Mouse (Mus musculus) bone marrow macrophage, adult 2 months (primary cell): ENCODE data around the gene Apba1. TPM values are rescaled to one million over a fixed set of nuclear protein-coding genes. Genes with fewer than 3 reads are reported as not detected.

Experiments used
- H3K27ac ChIP-seq: 2 replicates; pipeline ENCODE4 v1.5.1; 2012; ENCODE audit warnings: low read depth, low read length; ENCODE audit not compliant: insufficient read depth
- H3K4me1 ChIP-seq: 2 replicates; pipeline ENCODE4 v1.6.1; 2012; ENCODE audit warnings: low read length; ENCODE audit not compliant: control insufficient read depth, insufficient read depth
- H3K4me3 ChIP-seq: 2 replicates; pipeline ENCODE4 v1.5.1; 2012; ENCODE audit warnings: mild to moderate bottlenecking, low read length, moderate library complexity; ENCODE audit not compliant: insufficient read depth
- CTCF ChIP-seq: IDR thresholded peaks from 2 replicates; pipeline ENCODE4 v1.5.1; 2012; ENCODE audit warnings: low read depth, mild to moderate bottlenecking, low read length, moderate library complexity
- POLR2A ChIP-seq: IDR thresholded peaks from 2 replicates; pipeline ENCODE4 v1.6.1; 2012; ENCODE audit warnings: mild to moderate bottlenecking, low read depth, low read length, borderline replicate concordance
- polyA plus RNA-seq: library from polyadenylated mRNA; stranded (reverse); fragments of >200 nt; gene quantifications from 2 replicates; pipeline ENCODE4 v1.2.4, GENCODE M21; 2012; ENCODE audit not compliant: missing spikeins, insufficient read depth, insufficient read length

Gene Apba1
- polyA plus RNA-seq, 1 experiment = 11.8 TPM

DNA sequence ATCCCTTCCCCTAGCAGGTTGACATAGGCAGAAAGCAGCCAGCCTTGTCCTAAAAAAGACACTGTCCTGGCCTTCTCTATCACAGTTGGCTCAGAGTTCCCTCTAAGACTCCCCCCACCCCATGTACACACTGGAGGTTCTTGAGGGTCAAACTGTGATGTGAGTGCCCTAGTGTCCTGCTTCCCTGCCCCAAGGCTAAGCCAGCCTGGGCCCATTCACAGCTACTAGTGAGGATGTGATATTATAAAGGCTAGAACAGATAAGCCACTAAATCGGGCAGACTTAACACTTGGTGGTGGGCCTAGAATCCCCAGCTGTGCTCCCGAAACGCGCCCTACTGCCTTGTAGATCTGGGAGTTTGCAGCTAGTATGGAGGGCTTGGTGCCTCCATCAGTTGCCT lies 188.1 kb downstream of the Apba1 start:
- H3K27ac ChIP-seq = no peak overlapping the region
- H3K4me1 ChIP-seq = no peaks in the 10 kb centered on the region
- TF ChIP-seq CTCF (no peak), POLR2A (no peak)
- H3K4me3 ChIP-seq = no peak overlapping the region

DNA sequence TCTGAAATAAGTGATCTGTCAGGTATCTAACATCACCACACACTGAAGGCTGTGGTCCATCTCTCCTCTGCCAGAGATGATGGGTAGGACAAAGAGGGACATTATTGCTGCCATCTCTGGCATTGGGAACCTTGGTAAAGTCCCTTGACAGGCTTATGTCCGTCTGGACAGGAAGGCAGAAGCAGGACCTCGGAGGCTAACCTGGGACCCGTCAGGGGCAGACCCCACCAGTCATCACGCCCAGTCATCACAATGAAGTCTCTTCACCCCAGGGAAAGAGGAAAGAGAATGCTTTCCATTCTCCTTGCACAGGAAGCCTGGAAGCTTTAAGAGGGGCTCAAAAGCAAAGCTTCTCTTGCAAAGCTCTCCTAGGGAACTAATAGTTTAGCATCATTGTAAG lies 189.2 kb downstream of the Apba1 start:
- H3K4me3 ChIP-seq = no peak overlapping the region
- H3K27ac ChIP-seq = no peak overlapping the region
- TF ChIP-seq POLR2A = no peak
- no peaks in the 10 kb centered on the region for H3K4me1 ChIP-seq

DNA sequence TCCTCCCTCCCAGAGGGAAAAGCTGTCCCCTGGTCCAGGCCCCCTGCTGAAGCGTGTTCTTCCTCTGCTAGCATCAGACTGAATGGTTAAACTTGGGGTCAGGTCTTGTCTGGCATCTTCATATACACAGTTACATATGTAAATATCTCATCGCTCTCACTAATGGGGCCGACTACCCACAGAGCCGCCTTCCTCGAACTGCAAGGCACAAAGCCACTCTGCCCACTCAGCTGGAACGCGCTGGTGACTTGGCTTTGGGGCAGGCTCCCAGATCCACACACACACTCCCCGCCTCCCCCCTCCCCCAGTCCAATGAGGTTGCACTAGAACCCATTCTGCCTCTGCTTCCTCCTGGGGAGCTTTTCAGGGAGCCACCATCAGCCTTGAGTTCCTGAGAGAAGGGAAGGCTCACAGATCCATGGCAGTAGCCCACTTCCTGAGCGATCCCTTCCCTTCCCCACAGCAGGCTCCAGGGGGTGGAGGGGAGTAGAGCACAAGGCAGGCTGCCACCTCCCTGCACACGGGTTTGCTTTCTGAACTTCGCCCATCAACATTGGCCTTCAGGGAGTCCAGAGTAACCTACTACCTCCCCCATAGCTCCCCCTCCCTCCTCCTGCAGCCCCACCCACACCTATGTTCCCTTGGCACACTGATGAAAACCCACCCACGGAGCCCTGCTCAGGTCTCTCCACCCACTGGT lies 189.8 kb downstream of the Apba1 start:
- no peak overlapping the region for H3K27ac ChIP-seq
- TF ChIP-seq CTCF = no peak
- no peak overlapping the region for H3K4me3 ChIP-seq
- no peaks in the 10 kb centered on the region for H3K4me1 ChIP-seq

DNA sequence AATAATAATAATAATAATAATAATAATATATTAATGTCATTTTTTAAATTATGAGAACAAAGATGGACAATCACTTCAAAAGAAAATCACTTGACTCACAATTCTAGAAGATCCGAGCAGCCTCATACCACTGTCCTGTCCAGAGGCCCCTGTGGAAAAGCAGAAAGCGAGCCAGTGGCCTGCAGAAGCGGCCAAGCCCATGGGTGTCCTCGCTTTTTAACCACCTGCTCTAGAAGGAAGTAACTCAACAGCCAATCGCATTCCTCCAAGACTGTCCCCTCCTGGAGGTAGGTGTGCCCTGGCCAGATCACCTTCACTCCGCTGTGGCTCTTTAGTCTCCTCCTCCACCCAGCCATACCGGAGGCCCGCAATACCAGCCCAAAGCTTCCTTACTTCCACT lies 196.8 kb downstream of the Apba1 start:
- no peaks in the 10 kb centered on the region for H3K4me1 ChIP-seq
- H3K27ac ChIP-seq = no peak overlapping the region
- H3K4me3 ChIP-seq = no peak overlapping the region
- TF ChIP-seq POLR2A (no peak), CTCF (no peak)

DNA sequence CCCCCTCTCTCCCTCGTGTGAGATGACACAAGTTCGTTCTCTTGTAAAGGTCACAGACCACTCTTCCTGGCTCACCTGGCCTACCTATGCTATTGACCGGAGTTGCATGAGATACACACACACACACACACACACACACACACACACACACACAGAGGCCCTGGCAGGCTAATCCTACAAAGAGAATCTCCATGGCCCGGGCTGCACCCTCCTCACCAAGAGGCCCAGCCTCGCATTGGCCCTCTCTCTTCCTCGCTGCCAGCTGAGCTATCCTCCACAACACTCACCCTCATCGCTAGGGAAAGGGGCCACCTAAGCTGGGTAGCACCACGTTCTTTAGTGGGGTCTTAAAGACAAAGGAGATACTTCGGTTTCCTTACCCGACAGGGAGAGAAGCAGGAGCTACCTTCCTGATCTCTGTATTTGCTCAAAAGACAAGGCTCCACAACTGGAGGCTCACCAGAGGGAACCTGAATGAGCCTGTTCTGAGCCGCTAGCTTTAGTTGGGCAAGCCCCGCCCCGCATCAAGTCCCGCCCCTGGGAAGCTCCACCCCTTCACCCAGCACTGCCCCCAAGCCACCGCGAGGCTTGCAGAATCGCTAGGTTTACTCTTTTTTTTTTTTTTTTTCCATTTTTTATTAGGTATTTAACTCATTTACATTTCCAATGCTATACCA lies 197.8 kb downstream of the Apba1 start:
- no peaks in the 10 kb centered on the region for H3K4me1 ChIP-seq
- no peak overlapping the region for H3K27ac ChIP-seq
- H3K4me3 ChIP-seq = no peak overlapping the region
- TF ChIP-seq POLR2A (no peak), CTCF (no peak)

DNA sequence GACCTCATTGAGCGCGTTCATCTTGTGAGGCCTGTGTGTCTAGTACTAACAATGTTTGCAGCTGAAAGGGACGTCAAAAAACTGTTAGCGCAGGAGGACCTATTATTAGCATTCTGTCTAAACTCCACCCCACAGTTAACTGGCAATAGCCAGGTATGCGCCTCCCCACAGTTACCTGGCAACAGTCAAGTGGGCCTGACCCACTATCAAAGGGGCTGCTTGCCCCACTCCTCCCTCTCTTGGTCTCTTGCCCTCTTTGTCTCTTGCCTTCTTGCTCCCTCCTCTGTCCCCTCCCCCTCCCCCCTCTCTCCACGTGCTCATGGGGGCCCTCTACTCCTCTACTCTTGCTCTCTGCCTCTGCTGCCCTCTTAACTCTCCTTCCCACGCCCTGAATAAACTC lies 198.9 kb downstream of the Apba1 start:
- Histone ChIP-seq H3K4me1 (no peaks in the 10 kb centered on the region), H3K27ac (no peak overlapping the region), H3K4me3 (no peak overlapping the region)
- TF ChIP-seq CTCF (no peak), POLR2A (no peak)

DNA sequence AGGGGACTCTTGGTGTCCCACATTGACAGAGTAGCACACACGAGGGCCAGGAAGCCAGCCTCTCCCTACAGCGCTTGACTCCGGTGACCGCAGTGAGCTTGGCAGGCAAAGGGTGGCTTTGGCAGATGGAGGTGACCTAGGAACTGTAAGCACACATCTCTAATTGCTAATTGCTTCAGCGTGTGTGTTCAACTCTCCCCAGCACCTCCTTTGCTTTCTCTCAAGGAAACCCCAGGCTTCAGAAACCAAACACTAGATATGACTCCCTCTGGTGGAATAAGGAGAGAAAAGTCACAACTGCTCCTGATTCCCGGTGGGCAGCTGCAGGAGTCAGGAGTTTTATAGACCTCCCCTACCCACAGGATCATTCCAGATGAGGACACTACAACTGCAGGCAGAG lies 200.2 kb downstream of the Apba1 start:
- no peak for TF ChIP-seq POLR2A
- no peak for TF ChIP-seq CTCF
- Histone ChIP-seq H3K27ac (no peak overlapping the region), H3K4me3 (no peak overlapping the region), H3K4me1 (no peaks in the 10 kb centered on the region)

DNA sequence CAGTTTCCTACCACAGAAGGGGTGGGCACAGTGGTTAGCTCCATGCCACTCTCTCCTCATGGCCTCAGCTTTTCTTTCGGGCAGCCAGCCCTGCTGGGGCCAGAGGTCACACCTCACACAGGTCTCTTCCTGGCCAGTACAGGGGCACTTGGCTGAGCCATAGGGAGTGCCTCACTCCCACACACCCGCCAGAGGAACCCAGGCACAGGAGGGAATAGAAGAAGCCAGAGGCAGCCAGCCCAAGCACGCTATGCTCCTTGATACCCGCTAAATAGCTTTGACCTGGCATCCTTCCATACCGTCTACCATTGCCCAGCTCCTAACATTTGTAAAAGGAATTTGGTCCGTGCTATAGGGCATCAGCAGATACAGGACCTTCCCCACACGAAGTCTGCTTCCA lies 201.2 kb downstream of the Apba1 start:
- no peaks in the 10 kb centered on the region for H3K4me1 ChIP-seq
- no peak overlapping the region for H3K27ac ChIP-seq
- H3K4me3 ChIP-seq = no peak overlapping the region
- TF ChIP-seq POLR2A (no peak), CTCF (no peak)

DNA sequence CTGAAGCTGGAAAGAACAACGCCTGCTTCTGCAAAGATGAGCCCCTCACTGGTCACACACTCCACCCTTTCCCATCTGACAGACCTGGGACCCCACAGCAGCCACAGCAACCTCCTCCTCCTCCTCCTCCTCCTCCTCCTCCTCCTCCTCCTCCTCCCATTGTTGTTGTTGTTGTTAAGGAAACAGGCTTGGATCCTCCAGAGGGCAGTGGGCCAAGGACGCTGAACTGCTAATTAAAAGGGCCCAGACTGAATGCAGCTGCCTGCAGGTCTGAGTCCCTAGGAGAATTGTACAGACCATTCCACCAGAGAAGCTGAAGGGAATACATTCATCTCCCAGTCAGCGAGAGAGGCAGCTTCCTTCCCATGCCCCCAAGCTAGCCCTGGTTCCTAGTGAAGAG lies 201.6 kb downstream of the Apba1 start:
- Histone ChIP-seq H3K4me3 (no peak overlapping the region), H3K4me1 (no peaks in the 10 kb centered on the region), H3K27ac (no peak overlapping the region)
- TF ChIP-seq CTCF = no peak
- no peak for TF ChIP-seq POLR2A

DNA sequence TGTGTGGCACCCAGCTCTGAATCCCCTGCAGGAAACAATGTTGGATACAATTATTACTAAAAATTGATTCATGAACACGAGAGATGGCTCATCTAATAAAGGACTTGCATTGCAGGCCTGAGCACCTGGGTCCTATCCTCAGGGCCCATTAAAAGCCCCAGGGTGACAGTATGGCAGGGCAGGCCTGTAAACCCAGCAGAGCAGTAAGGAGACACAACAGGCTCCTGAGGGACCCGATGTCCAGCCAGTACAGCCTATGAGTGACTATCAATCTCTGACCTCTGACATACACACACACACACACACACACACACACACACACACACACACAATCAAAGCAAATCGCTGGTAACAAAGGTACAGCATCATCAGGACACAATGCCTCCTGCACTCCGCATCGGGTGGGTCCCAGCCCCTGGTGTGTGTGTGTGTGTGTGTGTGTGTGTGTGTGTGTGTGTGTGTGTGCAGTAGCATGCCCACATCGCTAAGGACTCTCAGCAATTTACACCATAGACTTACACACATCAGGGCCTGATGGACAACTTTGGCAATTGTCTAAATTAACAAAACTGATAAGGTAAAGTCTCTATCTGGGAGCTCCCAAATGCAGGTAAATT lies 202.3 kb downstream of the Apba1 start:
- Histone ChIP-seq H3K4me1 (no peaks in the 10 kb centered on the region), H3K4me3 (no peak overlapping the region), H3K27ac (no peak overlapping the region)
- no peak for TF ChIP-seq CTCF
- no peak for TF ChIP-seq POLR2A

DNA sequence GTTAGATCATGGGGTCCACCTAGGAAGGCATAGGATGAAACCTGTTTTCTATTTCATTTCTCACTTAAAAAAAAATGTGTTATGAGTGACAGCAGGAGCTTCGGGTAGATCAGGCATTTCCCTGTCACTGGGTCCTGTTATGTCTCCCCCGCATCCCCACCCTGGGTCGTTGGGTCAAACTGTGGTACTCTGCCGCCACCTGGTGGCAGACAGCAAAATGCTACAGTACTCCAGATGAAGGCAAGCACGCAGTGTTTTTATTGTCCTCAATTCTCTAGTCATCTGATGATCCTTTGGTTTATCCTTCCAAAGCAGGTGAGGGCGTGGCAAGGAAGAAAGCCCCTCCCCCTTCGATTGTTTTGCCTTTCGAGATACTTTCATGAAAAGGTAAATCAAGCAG lies 202.8 kb downstream of the Apba1 start:
- TF ChIP-seq POLR2A (no peak), CTCF (peak; percentile 99)
- no peak overlapping the region for H3K4me3 ChIP-seq
- H3K27ac ChIP-seq = no peak overlapping the region
- peaks cover 2% of the 10 kb centered on the region for H3K4me1 ChIP-seq
